Mouse (Mus musculus): ENCODE measurements around the gene Efhc1.

The Efhc1 gene

GRCm38 (mm10) chr1:21007941-21008701, 56.7 kb downstream of the Efhc1 start:
- no peak for DNase-seq (ENCODE audit: low spot score)

GRCm38 (mm10) chr1:21008891-21009290, 57.5 kb downstream of the Efhc1 start:
- no peak for DNase-seq (ENCODE audit: low spot score)

GRCm38 (mm10) chr1:21010282-21010800, 58.9 kb downstream of the Efhc1 start:
- no peak for DNase-seq (ENCODE audit: low spot score)

DNA sequence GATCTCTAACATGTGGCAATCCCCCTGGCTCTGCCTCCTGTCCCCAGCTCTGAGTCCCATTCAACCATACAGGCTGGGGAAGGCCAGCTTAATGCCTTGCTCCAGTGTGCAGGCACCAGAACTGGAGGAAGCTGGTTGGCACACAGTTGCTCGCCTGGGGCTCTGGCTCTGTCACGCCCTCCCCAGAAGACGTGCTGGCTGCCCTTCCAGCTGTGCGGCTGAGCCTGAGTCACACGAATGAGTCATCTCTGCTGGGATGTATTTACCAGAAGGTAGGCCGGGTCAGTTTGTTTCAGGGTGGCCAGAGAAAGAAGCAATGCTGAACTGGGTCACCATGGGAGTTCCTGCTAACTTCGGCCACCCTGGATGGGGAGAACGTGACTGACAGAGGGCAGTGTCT, 63.0 kb downstream of the Efhc1 start:
- DNase-seq (ENCODE audit: low spot score): no peak

DNA sequence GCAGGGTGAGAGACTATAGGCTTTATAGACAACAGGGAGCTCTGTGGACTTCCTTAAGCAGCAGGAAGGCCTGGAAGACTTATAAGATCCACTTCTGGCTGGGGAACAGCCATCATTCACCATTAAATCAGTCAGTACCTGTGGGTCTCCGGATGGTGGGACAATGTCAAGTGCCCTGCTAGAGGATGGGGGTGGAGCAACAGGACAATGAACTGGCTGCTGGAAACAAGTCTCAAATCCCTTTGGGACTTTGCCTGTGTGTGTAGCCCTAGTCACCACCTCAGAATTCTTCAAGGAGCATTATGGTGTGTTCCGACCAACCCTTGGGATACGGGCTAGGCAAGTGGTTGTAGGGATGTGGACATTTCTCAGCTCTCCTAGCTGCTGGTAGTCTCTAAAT, 71.7 kb downstream of the Efhc1 start:
- DNase-seq (ENCODE audit: low spot score): no peak

GRCm38 (mm10) chr1:21025203-21025602, 73.8 kb downstream of the Efhc1 start:
- DNase-seq (ENCODE audit: low spot score): no peak

GRCm38 (mm10) chr1:21026534-21026933, 75.1 kb downstream of the Efhc1 start:
- DNase-seq (ENCODE audit: low spot score): no peak

GRCm38 (mm10) chr1:21029000-21029399, 77.6 kb downstream of the Efhc1 start:
- DNase-seq (ENCODE audit: low spot score): no peak

DNA sequence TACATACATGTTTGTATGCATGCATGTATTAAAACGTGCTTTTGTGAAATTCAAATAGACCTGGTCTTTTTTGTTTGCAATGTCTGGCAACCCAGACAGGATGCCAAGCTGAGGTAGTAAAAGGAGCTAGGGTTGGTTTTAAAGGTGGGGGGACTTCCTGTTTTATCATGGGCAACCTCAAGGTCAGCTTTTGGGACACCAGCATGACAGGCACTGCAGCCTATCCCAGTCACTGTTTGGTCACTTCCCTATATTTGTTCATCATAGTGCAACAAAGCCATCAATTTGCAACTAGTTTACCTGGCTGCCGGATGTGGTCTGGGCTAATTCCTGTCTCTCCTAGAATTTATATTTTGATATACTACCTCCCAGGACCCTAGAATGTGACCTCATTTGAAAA, 80.2 kb downstream of the Efhc1 start:
- DNase-seq (ENCODE audit: low spot score): no peak

DNA sequence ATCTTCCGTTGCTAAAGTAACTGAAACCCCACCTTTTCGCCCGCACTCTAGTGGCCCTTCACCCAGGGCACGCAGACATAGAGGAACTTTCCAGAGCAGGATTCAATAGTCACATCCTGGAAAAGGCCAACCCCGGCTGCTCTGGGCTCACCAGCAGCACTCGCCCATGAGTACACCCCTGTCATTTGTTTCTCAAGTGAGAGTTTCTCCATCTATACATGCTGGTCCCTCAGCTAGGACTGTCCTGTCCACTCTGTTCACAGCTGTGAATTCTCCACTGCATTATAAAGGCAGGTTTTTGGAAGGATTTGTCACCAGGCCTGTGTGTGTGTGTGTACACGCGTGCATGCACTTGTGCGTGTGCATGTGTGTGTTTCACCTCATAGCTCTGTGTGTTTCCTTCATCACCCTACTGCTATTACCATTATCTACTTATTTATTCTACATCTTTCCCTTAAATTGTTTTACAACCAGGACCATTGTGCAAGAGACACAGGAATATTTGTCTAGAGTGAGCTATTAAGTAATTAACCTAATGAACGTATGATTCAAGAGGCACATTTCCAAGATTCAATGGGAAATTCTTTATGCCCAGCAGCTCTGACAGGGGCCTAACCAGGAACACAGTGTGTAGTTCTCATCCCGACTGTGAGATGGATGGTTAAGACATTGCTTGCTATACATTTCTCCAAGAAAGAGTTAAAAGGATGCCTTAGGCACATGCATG, 81.8 kb downstream of the Efhc1 start:
- DNase-seq (ENCODE audit: low spot score): no peak

GRCm38 (mm10) chr1:21033792-21034119, 82.3 kb downstream of the Efhc1 start:
- no peak for DNase-seq (ENCODE audit: low spot score)

DNA sequence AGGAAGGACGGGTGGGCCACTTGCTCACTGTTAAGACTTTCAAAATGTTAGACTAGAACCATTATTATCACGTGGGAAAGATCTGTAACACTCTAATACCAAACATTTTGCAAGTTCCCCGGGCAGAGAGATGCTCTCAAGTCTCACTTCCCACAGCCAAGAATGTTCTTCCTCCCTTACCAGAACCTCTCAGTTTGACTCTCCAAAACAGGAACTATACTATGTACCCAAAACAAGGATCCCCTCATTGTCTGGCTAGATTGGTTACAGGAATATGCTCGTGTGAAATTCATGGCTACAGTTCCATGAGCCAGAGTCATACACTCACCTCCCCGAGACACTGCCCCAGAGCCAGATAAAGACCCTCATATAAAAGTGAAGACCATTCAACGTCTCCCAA, 84.5 kb downstream of the Efhc1 start:
- no peak for DNase-seq (ENCODE audit: low spot score)

GRCm38 (mm10) chr1:21037881-21038601, 86.6 kb downstream of the Efhc1 start:
- no peak for DNase-seq (ENCODE audit: low spot score)

GRCm38 (mm10) chr1:21039564-21039963, 88.1 kb downstream of the Efhc1 start:
- no peak for DNase-seq (ENCODE audit: low spot score)

DNA sequence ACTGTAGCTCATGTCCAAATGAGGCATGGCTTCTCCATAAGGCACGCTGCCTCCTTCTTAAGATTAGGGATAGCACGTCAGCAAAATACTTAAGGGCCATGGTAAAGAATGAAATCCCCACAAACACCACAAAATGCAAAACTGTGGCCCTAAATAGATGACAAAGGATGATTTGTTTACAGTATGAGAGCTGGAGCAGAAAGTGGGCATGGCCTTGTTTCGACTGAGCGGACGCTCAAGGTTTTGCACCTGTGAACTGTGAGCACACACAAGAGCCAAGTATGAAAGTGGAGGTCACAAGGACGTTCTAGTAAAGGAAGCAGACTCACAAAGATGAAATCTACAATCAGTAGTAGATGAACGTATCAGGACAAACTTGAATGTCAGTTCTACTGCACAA, 88.7 kb downstream of the Efhc1 start:
- DNase-seq (ENCODE audit: low spot score): no peak

Measured in retina, embryonic 14.5 days (tissue).